Comparison of ENCODE assay signal across 14 mouse cellular contexts in the genomic region with DNA sequence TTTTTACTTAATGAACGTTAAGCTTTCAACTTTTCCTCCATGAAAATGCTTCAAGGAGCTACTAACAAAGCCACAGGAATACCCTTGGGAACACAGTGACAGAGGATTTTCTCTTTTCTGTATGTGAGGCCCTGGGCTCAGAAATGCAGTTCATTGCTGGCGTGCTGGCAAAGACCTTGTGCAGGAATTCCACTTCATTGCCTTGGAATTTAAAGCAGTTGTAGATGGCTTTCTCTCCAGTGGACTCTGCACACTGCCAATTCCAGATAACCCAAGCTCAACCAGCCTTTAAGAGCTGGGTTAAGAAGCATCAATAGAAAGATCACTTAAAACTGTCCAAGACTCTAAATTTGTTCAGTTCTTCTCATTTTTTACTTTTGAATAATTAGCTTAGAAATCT. TPM values are rescaled to one million over a fixed set of nuclear protein-coding genes. Genes with fewer than 3 reads are reported as not detected.
DNase-seq lines count a peak whose midpoint lies in the region; ATAC-seq and TF ChIP-seq lines count a peak whose summit lies in the region.
"Had no signal": no experiment of that assay in that cellular context is flagged by ENCODE, and none has a peak within 500 bp of the region (broad histone marks: within the 10 kb centered on the region; RNA-seq: fewer than 3 reads in every experiment).

No protein-coding gene starts in this region.

- no peak overlapping the region for H3K9ac ChIP-seq in kidney, embryonic 16.5 days (replicated peaks; ENCODE audit: low read length)
- H3K9ac ChIP-seq in intestine, embryonic 16.5 days (ENCODE audit: low read depth, low read length): no peak overlapping the region
- H3K9ac ChIP-seq in forebrain, postnatal 0 days: no peak overlapping the region

- H3K27ac ChIP-seq in kidney, adult 2 months (ENCODE audit: insufficient read depth, low read depth, low read length): no peak overlapping the region
- no peak overlapping the region for H3K27ac ChIP-seq in kidney, embryonic 16.5 days (ENCODE audit: low read length)
- H3K27ac ChIP-seq in intestine, embryonic 16.5 days (ENCODE audit: low read length): no peak overlapping the region
- H3K27ac ChIP-seq in forebrain, postnatal 0 days (ENCODE audit: low read depth, low read length): no peak overlapping the region
- H3K27ac ChIP-seq: forebrain, embryonic 10.5 days; left cerebral cortex, adult 2 months; midbrain, embryonic 10.5 days had no signal

- no peaks in the 10 kb centered on the region for H3K27me3 ChIP-seq in kidney, adult 2 months (replicated peaks; ENCODE audit: control insufficient read depth, insufficient read depth, low read length)
- H3K27me3 ChIP-seq in kidney, embryonic 16.5 days (ENCODE audit: insufficient read depth, low read length): no peaks in the 10 kb centered on the region
- no peaks in the 10 kb centered on the region for H3K27me3 ChIP-seq in intestine, embryonic 16.5 days (replicated peaks; ENCODE audit: control insufficient read depth, insufficient read depth, low read length)
- H3K27me3 ChIP-seq in forebrain, postnatal 0 days (ENCODE audit: insufficient read depth, low read length): no peaks in the 10 kb centered on the region

- no peak for ATAC-seq in kidney, embryonic 16.5 days (ENCODE audit: low FRiP score, low TSS enrichment)
- no peak for ATAC-seq in intestine, embryonic 16.5 days
- ATAC-seq in forebrain, postnatal 0 days: no peak

- H3K4me3 ChIP-seq in kidney, adult 2 months (ENCODE audit: insufficient read depth, low read depth, low read length): no peak overlapping the region
- H3K4me3 ChIP-seq in kidney, embryonic 16.5 days (ENCODE audit: low read length): no peak overlapping the region
- no peak overlapping the region for H3K4me3 ChIP-seq in intestine, embryonic 16.5 days (ENCODE audit: low read length)
- no peak overlapping the region for H3K4me3 ChIP-seq in forebrain, postnatal 0 days (ENCODE audit: low read depth, low read length)
- H3K4me3 ChIP-seq: forebrain, embryonic 10.5 days; left cerebral cortex, adult 2 months; midbrain, embryonic 10.5 days had no signal

- H3K4me1 ChIP-seq in kidney, adult 2 months (ENCODE audit: control insufficient read depth, insufficient read depth, low read length): no peaks in the 10 kb centered on the region
- no peaks in the 10 kb centered on the region for H3K4me1 ChIP-seq in kidney, embryonic 16.5 days (ENCODE audit: insufficient read depth, low read length)
- H3K4me1 ChIP-seq in intestine, embryonic 16.5 days (ENCODE audit: control insufficient read depth, insufficient read depth, low read length): no peaks in the 10 kb centered on the region
- H3K4me1 ChIP-seq in forebrain, postnatal 0 days (ENCODE audit: insufficient read depth): no peaks in the 10 kb centered on the region
- H3K4me1 ChIP-seq: forebrain, embryonic 10.5 days; midbrain, embryonic 10.5 days had no signal

- no peaks in the 10 kb centered on the region for H3K9me3 ChIP-seq in kidney, embryonic 16.5 days (ENCODE audit: low read length)
- H3K9me3 ChIP-seq in intestine, embryonic 16.5 days (ENCODE audit: control insufficient read depth, low read length): no peaks in the 10 kb centered on the region
- H3K9me3 ChIP-seq in forebrain, postnatal 0 days (ENCODE audit: low read length): no peaks in the 10 kb centered on the region
- H3K9me3 ChIP-seq: forebrain, embryonic 10.5 days; midbrain, embryonic 10.5 days had no signal

- 45% methylated on average over 2 of the region's 2 CpGs for WGBS in kidney, adult 2 months
- 76% methylated on average over 2 of the region's 2 CpGs for WGBS in kidney, embryonic 16.5 days
- WGBS in intestine, embryonic 16.5 days: 72% methylated on average over 2 of the region's 2 CpGs
- 66% methylated on average over 2 of the region's 2 CpGs for WGBS in forebrain, postnatal 0 days

- peak; percentile 31 for DNase-seq in cerebellum, adult 9-10 months
- DNase-seq in cerebellum, adult 8-10 months: no peak
- DNase-seq in kidney, adult 2 months: peak; percentile 70
- peak; percentile 15 to 45 for DNase-seq in cerebellum, postnatal 36 days
- DNase-seq in lung, postnatal 10 days: peak; percentile 42
- DNase-seq in forebrain, postnatal 0 days: no peak
- DNase-seq: gastrocnemius, postnatal 36 days; right cerebral cortex, postnatal 4 days had no signal

- no peak for TF ChIP-seq POLR2A in kidney, adult 2 months (IDR thresholded peaks at IDR 0.05; ENCODE audit: low read depth, low read length)

- no peak overlapping the region for H3K4me2 ChIP-seq in kidney, embryonic 16.5 days (replicated peaks; ENCODE audit: low read depth, low read length)
- H3K4me2 ChIP-seq in intestine, embryonic 16.5 days (ENCODE audit: low read depth, low read length): no peak overlapping the region
- no peak overlapping the region for H3K4me2 ChIP-seq in forebrain, postnatal 0 days (ENCODE audit: low read depth)
- H3K4me2 ChIP-seq: liver, embryonic 11.5 days had no signal

- no peak for TF ChIP-seq CTCF in kidney, adult 2 months (conservative IDR thresholded peaks at IDR 0.05; ENCODE audit: insufficient read depth, insufficient read length, low read depth, low read length)
- no peak for TF ChIP-seq CTCF in forebrain, postnatal 0 days (IDR thresholded peaks at IDR 0.05; ENCODE audit: low read depth)

- H3K36me3 ChIP-seq in kidney, adult 2 months (ENCODE audit: control insufficient read depth, insufficient read depth, low read length): peaks cover 11% of the 10 kb centered on the region
- H3K36me3 ChIP-seq in kidney, embryonic 16.5 days (ENCODE audit: insufficient read depth, low read length): peaks cover 59% of the 10 kb centered on the region
- peaks cover 20% of the 10 kb centered on the region for H3K36me3 ChIP-seq in intestine, embryonic 16.5 days (ENCODE audit: control insufficient read depth, insufficient read depth, low read length)
- peaks cover 69% of the 10 kb centered on the region for H3K36me3 ChIP-seq in forebrain, postnatal 0 days (ENCODE audit: insufficient read depth)

RNA-seq across cellular contexts. Expression of a gene that starts 32.4 kb away (rescaled TPM):
- polyA plus RNA-seq in kidney, adult 2 months (2012; rRNA removed): 71.2 and 83.9 TPM in 2 replicates
- polyA plus RNA-seq in kidney, embryonic 16.5 days (2015; fragmentation: Nextera tagmentation; extraction: Ambion mirVana): 184 and 192 TPM in 2 replicates
- polyA plus RNA-seq in intestine, embryonic 16.5 days (2015; fragmentation: Nextera tagmentation; extraction: Ambion mirVana): 143 and 166 TPM in 2 replicates
- 80.3 and 82.2 TPM in 2 replicates for total RNA-seq in forebrain, postnatal 0 days (2014; rRNA removed)
- polyA plus RNA-seq in forebrain, postnatal 0 days (2015; fragmentation: Nextera tagmentation; extraction: Ambion mirVana): 51.4 and 77.1 TPM in 2 replicates

Comparison
In these comparisons a context has a peak if more than half of its experiments do, and no peak if none do; other contexts are left out.
1. DNase-seq: peak in cerebellum, adult 9-10 months (single experiment), kidney, adult 2 months (single experiment), cerebellum, postnatal 36 days (2 of 2) and lung, postnatal 10 days (single experiment); none in cerebellum, adult 8-10 months (single experiment) and forebrain, postnatal 0 days (single experiment).